Mouse (Mus musculus): Measurements from ENCODE around the gene Abcf2. TPM values are rescaled to one million over a fixed set of nuclear protein-coding genes. Genes with fewer than 3 reads are reported as not detected.

The Abcf2 gene
- total RNA-seq, 2 experiments from 2014 or later = 44.2 to 47.5 TPM

- peak; percentile 94 for DNase-seq
- intact Hi-C loops (cut with DNase I) = no loop called here
Observed at GRCm38 (mm10) chr5:24602751-24603343, 25.6 kb upstream of the Abcf2 start.

GRCm38 (mm10) chr5:24601911-24602750 is 24.9 kb upstream of the Abcf2 start:
- DNase-seq = peak; percentile 87 to 90
- intact Hi-C loops (cut with DNase I) = no loop called here

- intact Hi-C loops (cut with DNase I) = no loop called here
- peak in 1 of 2 experiments; percentile 25 for DNase-seq
Observed at GRCm38 (mm10) chr5:24601071-24601835, 24.0 kb upstream of the Abcf2 start.

- intact Hi-C loops (cut with DNase I) = no loop called here
- DNase-seq = no peak
Observed at GRCm38 (mm10) chr5:24600236-24600635, 23.0 kb upstream of the Abcf2 start.

- intact Hi-C loops (cut with DNase I) = no loop called here
- DNase-seq = no peak
Observed at GRCm38 (mm10) chr5:24599137-24599536, 21.9 kb upstream of the Abcf2 start.

GRCm38 (mm10) chr5:24598570-24599006 is 21.3 kb upstream of the Abcf2 start:
- DNase-seq = peak; percentile 63 to 79
- intact Hi-C loops (cut with DNase I) = no loop called here

- intact Hi-C loops (cut with DNase I) = loop anchor here (2.0 kb wide), 3 partner anchors 55 to 87 kb away; no protein-coding TSS in a partner anchor
- peak in 1 of 2 experiments; percentile 37 for DNase-seq
Observed at GRCm38 (mm10) chr5:24597901-24598569, 20.8 kb upstream of the Abcf2 start.

- intact Hi-C loops (cut with DNase I) = loop anchor here (2.0 kb wide), 3 partner anchors 56 to 86 kb away; no protein-coding TSS in a partner anchor
- peak; percentile 84 to 87 for DNase-seq
Observed at GRCm38 (mm10) chr5:24597221-24597728, 20.0 kb upstream of the Abcf2 start.

GRCm38 (mm10) chr5:24596519-24597171 is 19.4 kb upstream of the Abcf2 start:
- intact Hi-C loops (cut with DNase I) = loop anchor here (2.0 kb wide), 3 partner anchors 56 to 86 kb away; no protein-coding TSS in a partner anchor
- DNase-seq = peak; percentile 32 to 40

- intact Hi-C loops (cut with DNase I) = loop anchor here (2.0 kb wide), 3 partner anchors 57 to 85 kb away; no protein-coding TSS in a partner anchor
Observed at GRCm38 (mm10) chr5:24595786-24596380, 18.6 kb upstream of the Abcf2 start.

GRCm38 (mm10) chr5:24595261-24595660 is 18.0 kb upstream of the Abcf2 start:
- intact Hi-C loops (cut with DNase I) = no loop called here

More at GRCm38 (mm10) chr5:24595786-24596380, 18.6 kb upstream of the Abcf2 start:
- no peak for DNase-seq

GRCm38 (mm10) chr5:24594346-24594745 is 17.1 kb upstream of the Abcf2 start:
- no peak for DNase-seq
- intact Hi-C loops (cut with DNase I) = no loop called here

More at GRCm38 (mm10) chr5:24595261-24595660, 18.0 kb upstream of the Abcf2 start:
- no peak for DNase-seq

- DNase-seq = no peak
- intact Hi-C loops (cut with DNase I) = no loop called here
Observed at GRCm38 (mm10) chr5:24593928-24594327, 16.7 kb upstream of the Abcf2 start.

GRCm38 (mm10) chr5:24593230-24593629 is 16.0 kb upstream of the Abcf2 start:
- intact Hi-C loops (cut with DNase I) = no loop called here
- DNase-seq = no peak

- DNase-seq = peak in 1 of 2 experiments; percentile 15
- intact Hi-C loops (cut with DNase I) = no loop called here
Observed at GRCm38 (mm10) chr5:24592471-24593160, 15.3 kb upstream of the Abcf2 start.

- DNase-seq = peak in 1 of 2 experiments; percentile 6
- intact Hi-C loops (cut with DNase I) = no loop called here
Observed at GRCm38 (mm10) chr5:24591796-24592470, 14.7 kb upstream of the Abcf2 start.

- intact Hi-C loops (cut with DNase I) = no loop called here
- DNase-seq = peak; percentile 24 to 36
Observed at GRCm38 (mm10) chr5:24591268-24591721, 14.0 kb upstream of the Abcf2 start.

Data from heart, postnatal 10 days (tissue).